Mouse (Mus musculus) midbrain, embryonic 14.5 days (tissue): ENCODE measurements around the gene Vps53. TPM values are rescaled to one million over a fixed set of nuclear protein-coding genes. Genes with fewer than 3 reads are reported as not detected.

Source experiments
- ATAC-seq: fragments of 200-750 bp; cut with Nextera tagmentation; 2 replicates; pipeline ENCODE4 v1.8.0; 2017; ENCODE audit warnings: moderate number of reproducible peaks, moderate library complexity; ENCODE audit not compliant: low FRiP score, low TSS enrichment
- DNase-seq: peaks from one replicate; pipeline ENCODE4 v3.0.0-alpha.2; 2015
- H3K27ac ChIP-seq: fragments of 300-500 bp; sonication (generic); replicated peaks from 2 replicates; pipeline ENCODE4 v1.5.1; 2014; ENCODE audit warnings: mild to moderate bottlenecking, low read depth, low read length, moderate library complexity
- H3K27me3 ChIP-seq: fragments of 300-500 bp; sonication (generic); 2 replicates; pipeline ENCODE4 v1.6.1; 2014; ENCODE audit warnings: low read length, control low read depth, mixed read lengths; ENCODE audit not compliant: control insufficient read depth, insufficient read depth
- H3K36me3 ChIP-seq: fragments of 300-500 bp; sonication (generic); 2 replicates; pipeline ENCODE4 v1.6.1; 2014; ENCODE audit warnings: low read length, control low read depth; ENCODE audit not compliant: control insufficient read depth, insufficient read depth
- H3K4me1 ChIP-seq: fragments of 300-500 bp; sonication (generic); 2 replicates; pipeline ENCODE4 v1.6.1; 2014; ENCODE audit warnings: mild to moderate bottlenecking, antibody characterized with exemption, low read length, control low read depth; ENCODE audit not compliant: control insufficient read depth, insufficient read depth
- H3K4me2 ChIP-seq: fragments of 300-500 bp; sonication (generic); 2 replicates; pipeline ENCODE4 v1.6.1; 2014; ENCODE audit warnings: mild to moderate bottlenecking, low read length, moderate library complexity
- H3K4me3 ChIP-seq: fragments of 300-500 bp; sonication (generic); replicated peaks from 2 replicates; pipeline ENCODE4 v1.5.1; 2014; ENCODE audit warnings: low read depth, low read length
- H3K9ac ChIP-seq: fragments of 300-500 bp; sonication (generic); replicated peaks from 2 replicates; pipeline ENCODE4 v1.6.1; 2014; ENCODE audit warnings: mild to moderate bottlenecking, low read length, moderate library complexity
- H3K9me3 ChIP-seq: fragments of 300-500 bp; sonication (generic); 2 replicates; pipeline ENCODE4 v1.6.1; 2016; ENCODE audit warnings: low read length, control low read depth, mixed read lengths; ENCODE audit not compliant: control insufficient read depth
- WGBS: fragments of 180-500 bp; shearing (Covaris S2); extraction: QIAGEN DNeasy Blood & Tissue Kit; methylation state at CpG from one replicate; pipeline ENCODE4 v1.1.7; 2014; 5-methylcytosine and 5-hydroxymethylcytosine counted together
- polyA plus RNA-seq: library from polyadenylated mRNA; unstranded; fragments of >200 nt; fragmentation: Nextera tagmentation; extraction: Ambion mirVana; gene quantifications from 2 replicates; pipeline ENCODE4 v1.2.1, GENCODE M21; 2014

Vps53 gene
- polyA plus RNA-seq, 1 experiment from 2014 or later: 66.8 TPM

- peaks cover 13% of the 10 kb centered on the region for H3K4me1 ChIP-seq
- H3K27me3 ChIP-seq: no peaks in the 10 kb centered on the region
- no peaks in the 10 kb centered on the region for H3K36me3 ChIP-seq
- peak overlapping the region; percentile 76 for H3K9ac ChIP-seq
- no peak for DNase-seq
- peak overlapping the region; percentile 94 for H3K4me2 ChIP-seq
- H3K27ac ChIP-seq: peak overlapping the region; percentile 64; the same call in 1 of the 2 replicates
- H3K4me3 ChIP-seq: peak overlapping the region; percentile 90
- no peaks in the 10 kb centered on the region for H3K9me3 ChIP-seq
- ATAC-seq: no peak
- WGBS: 24% methylated on average over 7 of the region's 7 CpGs
Measured at GRCm38 (mm10) chr11:76180146-76180540, 696 bp upstream of the Vps53 start.

DNA sequence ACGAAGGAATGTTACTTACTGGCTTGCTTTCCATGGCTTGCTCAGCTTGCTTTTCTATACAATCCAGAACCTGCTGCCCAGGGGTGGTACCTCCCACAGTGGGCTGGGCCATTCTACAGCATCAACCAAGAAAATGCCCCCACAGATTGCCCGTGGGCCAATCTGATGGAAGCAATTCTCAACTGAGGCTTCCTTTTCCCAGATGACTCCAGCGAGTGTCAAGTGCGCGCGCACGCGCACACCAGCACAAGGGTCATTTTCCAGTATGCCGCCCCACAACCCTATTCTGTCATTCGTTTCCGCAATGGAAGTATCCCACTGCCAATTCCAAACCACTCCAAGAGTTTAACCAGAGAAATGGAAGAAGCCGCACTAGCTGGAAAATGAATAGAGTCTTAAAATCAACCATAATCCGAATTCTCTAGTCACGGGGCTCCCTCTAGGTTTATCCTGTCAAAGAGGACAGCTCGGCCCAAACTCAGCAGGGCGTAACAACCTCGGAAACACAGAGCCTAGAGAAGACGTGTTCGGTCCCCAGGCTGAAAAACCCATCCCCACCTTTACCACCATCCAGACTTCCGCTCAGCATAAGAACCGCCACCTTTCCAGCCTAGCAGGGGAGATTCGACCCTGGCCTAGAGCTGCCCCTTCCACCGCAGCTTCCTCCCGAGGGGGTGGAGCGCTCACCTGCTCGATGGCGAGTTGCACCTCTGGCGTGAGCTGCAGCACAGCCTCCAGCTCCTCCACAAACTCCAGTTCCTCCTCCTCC, 537 bp downstream of the Vps53 start:
- peak overlapping the region; percentile 78 for H3K27ac ChIP-seq
- 2% methylated on average over 28 of the region's 28 CpGs for WGBS
- peaks cover 13% of the 10 kb centered on the region for H3K4me1 ChIP-seq
- peaks cover 3% of the 10 kb centered on the region; the same call in 1 of the 2 replicates for H3K36me3 ChIP-seq
- H3K27me3 ChIP-seq: no peaks in the 10 kb centered on the region
- DNase-seq (peak; percentile 74), ATAC-seq (peak; percentile 55; the same call in 1 of the 2 replicates)
- H3K9ac ChIP-seq: peak overlapping the region; percentile 76
- peak overlapping the region; percentile 94 for H3K4me2 ChIP-seq
- no peaks in the 10 kb centered on the region for H3K9me3 ChIP-seq
- peak overlapping the region; percentile 90 for H3K4me3 ChIP-seq

DNA sequence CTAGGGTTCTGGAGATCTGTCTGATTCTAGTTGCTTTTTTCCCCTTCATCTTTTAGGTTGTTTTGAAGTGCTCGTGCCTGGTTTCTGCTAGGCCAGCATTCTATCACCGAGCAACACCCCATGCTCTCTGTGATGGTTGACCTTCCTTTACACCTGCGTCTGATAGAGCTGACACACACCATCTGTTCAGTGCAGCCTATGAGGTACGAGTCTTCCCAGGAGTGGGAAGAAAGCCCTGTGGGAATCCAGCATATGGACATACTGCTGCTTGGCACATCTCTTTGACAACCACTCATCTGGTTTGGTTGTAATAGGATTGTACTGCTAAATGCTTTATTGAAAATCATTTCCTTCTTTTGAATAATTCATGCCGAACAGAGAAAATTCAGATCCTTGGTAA, 9.2 kb downstream of the Vps53 start:
- H3K9ac ChIP-seq: no peak overlapping the region
- peaks cover 23% of the 10 kb centered on the region for H3K36me3 ChIP-seq
- no peaks in the 10 kb centered on the region for H3K9me3 ChIP-seq
- H3K27ac ChIP-seq: no peak overlapping the region; the same call in 1 of the 2 replicates
- no peaks in the 10 kb centered on the region for H3K27me3 ChIP-seq
- ATAC-seq: no peak
- H3K4me3 ChIP-seq: no peak overlapping the region
- no peak overlapping the region for H3K4me2 ChIP-seq
- peak; percentile 27 for DNase-seq
- no peaks in the 10 kb centered on the region for H3K4me1 ChIP-seq
- WGBS: 56% methylated on average over 5 of the region's 5 CpGs

GRCm38 (mm10) chr11:76168976-76169375, 10.5 kb downstream of the Vps53 start:
- H3K9ac ChIP-seq: no peak overlapping the region
- no peaks in the 10 kb centered on the region for H3K4me1 ChIP-seq
- H3K9me3 ChIP-seq: no peaks in the 10 kb centered on the region
- ATAC-seq: no peak
- DNase-seq: peak; percentile 32
- no peak overlapping the region for H3K4me2 ChIP-seq
- H3K4me3 ChIP-seq: no peak overlapping the region
- peaks cover 29% of the 10 kb centered on the region for H3K36me3 ChIP-seq
- H3K27me3 ChIP-seq: no peaks in the 10 kb centered on the region
- 75% methylated on average over 3 of the region's 3 CpGs for WGBS
- H3K27ac ChIP-seq: no peak overlapping the region

DNA sequence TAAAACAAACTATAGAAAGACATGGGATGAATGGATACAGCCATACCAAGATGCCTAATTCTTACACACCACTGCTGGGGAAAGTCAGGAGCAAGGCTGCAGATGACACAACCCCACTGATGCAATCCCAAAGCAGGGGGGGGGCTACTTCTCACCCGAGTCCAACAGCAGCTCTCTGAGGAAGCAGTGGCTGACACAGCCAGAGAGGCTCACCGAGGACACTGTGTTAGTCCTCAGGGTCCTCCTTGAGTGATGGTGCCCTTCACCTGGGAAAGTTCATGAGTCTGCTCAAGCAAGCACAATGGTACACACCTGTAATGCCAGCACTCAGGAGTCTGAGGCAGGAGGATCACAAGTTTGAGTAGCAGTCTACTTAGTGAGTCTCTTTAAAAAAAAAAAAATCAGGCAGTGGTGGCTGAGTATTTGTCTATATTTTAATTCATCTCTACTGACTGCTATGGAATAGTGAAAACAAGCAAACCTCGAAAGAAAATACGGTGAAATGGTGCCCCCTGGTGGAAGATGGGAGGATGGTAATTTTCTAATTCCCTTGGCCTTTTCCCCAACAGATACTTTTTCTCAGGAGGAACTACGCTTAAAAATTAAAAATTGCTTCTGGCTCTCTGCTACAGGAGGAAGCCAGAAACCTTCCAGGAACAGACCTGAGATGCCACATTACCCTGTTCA, 12.2 kb downstream of the Vps53 start:
- Histone ChIP-seq H3K36me3 (peaks cover 30% of the 10 kb centered on the region), H3K4me2 (no peak overlapping the region), H3K4me3 (no peak overlapping the region), H3K9me3 (no peaks in the 10 kb centered on the region), H3K9ac (no peak overlapping the region), H3K27ac (no peak overlapping the region), H3K27me3 (no peaks in the 10 kb centered on the region), H3K4me1 (no peaks in the 10 kb centered on the region)
- ATAC-seq: no peak
- WGBS: 34% methylated on average over 5 of the region's 5 CpGs
- DNase-seq: peak; percentile 87

GRCm38 (mm10) chr11:76166657-76167056, 12.8 kb downstream of the Vps53 start:
- Histone ChIP-seq H3K4me1 (no peaks in the 10 kb centered on the region), H3K4me2 (no peak overlapping the region), H3K27me3 (no peaks in the 10 kb centered on the region), H3K27ac (no peak overlapping the region), H3K9ac (no peak overlapping the region), H3K36me3 (peaks cover 28% of the 10 kb centered on the region), H3K4me3 (no peak overlapping the region), H3K9me3 (no peaks in the 10 kb centered on the region)
- ATAC-seq (no peak), DNase-seq (no peak)
- WGBS: 97% methylated on average over 4 of the region's 4 CpGs

GRCm38 (mm10) chr11:76160251-76160650, 19.2 kb downstream of the Vps53 start:
- H3K9me3 ChIP-seq: no peaks in the 10 kb centered on the region
- H3K27ac ChIP-seq: no peak overlapping the region
- H3K4me2 ChIP-seq: no peak overlapping the region
- H3K36me3 ChIP-seq: peaks cover 76% of the 10 kb centered on the region
- H3K4me3 ChIP-seq: no peak overlapping the region
- no peak for ATAC-seq
- H3K9ac ChIP-seq: no peak overlapping the region
- H3K4me1 ChIP-seq: no peaks in the 10 kb centered on the region
- DNase-seq: no peak
- H3K27me3 ChIP-seq: no peaks in the 10 kb centered on the region
- 72% methylated on average over 6 of the region's 6 CpGs for WGBS

DNA sequence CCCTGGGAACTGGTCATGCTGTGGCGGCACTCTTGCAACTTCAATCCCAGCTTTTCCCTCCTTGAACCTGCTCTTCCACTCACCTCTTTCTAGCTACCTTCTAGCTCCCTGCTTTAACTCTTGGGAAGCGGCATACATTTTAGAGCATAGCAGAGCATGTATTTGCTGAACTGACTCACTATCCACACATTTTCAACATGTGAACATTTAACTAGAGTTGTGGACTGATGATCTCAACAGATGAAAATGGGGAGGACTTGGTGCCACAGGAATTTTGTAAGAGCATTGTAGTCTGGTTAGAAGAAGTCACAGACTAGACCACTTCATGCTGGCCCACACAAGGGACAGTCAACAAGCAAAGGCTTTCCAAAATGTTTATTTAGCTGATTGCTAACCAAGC, 21.1 kb downstream of the Vps53 start:
- Histone ChIP-seq H3K9ac (no peak overlapping the region), H3K4me3 (no peak overlapping the region), H3K27me3 (no peaks in the 10 kb centered on the region), H3K9me3 (no peaks in the 10 kb centered on the region), H3K4me1 (no peaks in the 10 kb centered on the region), H3K4me2 (no peak overlapping the region), H3K36me3 (peaks cover 79% of the 10 kb centered on the region), H3K27ac (no peak overlapping the region)
- DNase-seq (no peak), ATAC-seq (no peak)
- WGBS: 95% methylated on average over 2 of the region's 2 CpGs

DNA sequence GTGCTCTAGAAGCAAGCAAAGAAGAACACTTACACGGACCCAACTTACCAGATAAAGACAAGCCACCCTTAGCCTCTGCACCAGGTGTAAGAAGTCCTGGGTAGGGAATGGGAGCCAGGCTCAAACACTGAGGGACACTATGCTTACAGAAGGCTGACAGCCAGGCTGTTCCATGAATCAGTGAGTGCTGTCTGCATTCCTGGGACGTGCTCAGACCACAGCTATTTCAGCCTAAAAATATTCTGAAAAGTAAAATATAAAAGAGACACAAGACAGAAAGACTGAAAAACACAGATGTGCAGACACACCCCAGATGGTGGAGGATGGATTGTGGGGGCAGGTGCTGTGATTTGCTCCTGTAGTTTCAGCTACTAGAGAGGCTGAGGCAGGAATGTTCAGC, 24.6 kb downstream of the Vps53 start:
- DNase-seq: no peak
- H3K9ac ChIP-seq: no peak overlapping the region
- H3K4me2 ChIP-seq: no peak overlapping the region
- H3K9me3 ChIP-seq: no peaks in the 10 kb centered on the region
- peaks cover 55% of the 10 kb centered on the region for H3K36me3 ChIP-seq
- no peak overlapping the region for H3K4me3 ChIP-seq
- no peaks in the 10 kb centered on the region for H3K27me3 ChIP-seq
- ATAC-seq: no peak
- H3K4me1 ChIP-seq: no peaks in the 10 kb centered on the region
- 93% methylated on average over 2 of the region's 2 CpGs for WGBS
- no peak overlapping the region for H3K27ac ChIP-seq
